Mouse (Mus musculus) liver, embryonic 14.5 days (tissue): Measurements from ENCODE around the gene Baz2b.

Source experiments
- CTCF ChIP-seq: IDR thresholded peaks from 2 replicates; pipeline ENCODE4 v1.5.1; 2016; ENCODE audit warnings: antibody characterized with exemption, low read depth, control low read depth
- EP300 ChIP-seq: IDR thresholded peaks from 2 replicates; pipeline ENCODE4 v1.6.1; 2016; ENCODE audit warnings: antibody characterized with exemption, low read depth

- TF ChIP-seq CTCF (no peak), EP300 (no peak)
Measured at GRCm38 (mm10) chr2:60203733-60204132, 5.9 kb downstream of the Baz2b start.
